Mouse (Mus musculus) intestine, embryonic 14.5 days (tissue): Measurements from ENCODE around the gene Nup107. TPM values are rescaled to one million over a fixed set of nuclear protein-coding genes. Genes with fewer than 3 reads are reported as not detected.
"Not testable (repeated sequence)": the region's sequence is repeated elsewhere in the genome, so short reads cannot be mapped to it uniquely, and the experiment has no call there.

Experiments used
- ATAC-seq: fragments of 200-750 bp; cut with Nextera tagmentation; replicated peaks from 2 replicates; pipeline ENCODE4 v1.8.0; 2017; ENCODE audit warnings: low read depth, moderate number of reproducible peaks, moderate TSS enrichment, moderate library complexity; ENCODE audit not compliant: low FRiP score, low TSS enrichment
- DNase-seq: peaks from one replicate; pipeline ENCODE4 v3.0.0-alpha.2; 2018; ENCODE audit warnings: low spot score
- H3K27ac ChIP-seq: fragments of 300-500 bp; sonication (generic); 2 replicates; pipeline ENCODE4 v1.5.1; 2014; ENCODE audit warnings: low read depth, mild to moderate bottlenecking, control low read depth
- H3K27me3 ChIP-seq: fragments of 300-500 bp; sonication (generic); replicated peaks from 2 replicates; pipeline ENCODE4 v1.6.1; 2014; ENCODE audit warnings: low read length, control low read depth; ENCODE audit not compliant: control insufficient read depth, insufficient read depth
- H3K36me3 ChIP-seq: fragments of 300-500 bp; sonication (generic); 2 replicates; pipeline ENCODE4 v1.6.1; 2014; ENCODE audit warnings: low read length, control low read depth; ENCODE audit not compliant: control insufficient read depth, insufficient read depth
- H3K4me1 ChIP-seq: fragments of 300-500 bp; sonication (generic); replicated peaks from 2 replicates; pipeline ENCODE4 v1.6.1; 2014; ENCODE audit warnings: low read length, control low read depth, mixed read lengths; ENCODE audit not compliant: control insufficient read depth, insufficient read depth
- H3K4me2 ChIP-seq: fragments of 300-500 bp; sonication (generic); 2 replicates; pipeline ENCODE4 v1.6.1; 2014; ENCODE audit warnings: low read length
- H3K4me3 ChIP-seq: fragments of 300-500 bp; sonication (generic); 2 replicates; pipeline ENCODE4 v1.5.1; 2014; ENCODE audit warnings: low read depth, low read length, control low read depth, mixed read lengths
- H3K9ac ChIP-seq: fragments of 300-500 bp; sonication (generic); 2 replicates; pipeline ENCODE4 v1.6.1; 2014; ENCODE audit warnings: mild to moderate bottlenecking, low read length
- H3K9me3 ChIP-seq: fragments of 300-500 bp; sonication (generic); 2 replicates; pipeline ENCODE4 v1.6.1; 2016; ENCODE audit warnings: low read length, control low read depth; ENCODE audit not compliant: control insufficient read depth
- WGBS: fragments of 180-500 bp; shearing (Covaris S2); extraction: QIAGEN DNeasy Blood & Tissue Kit; methylation state at CpG from one replicate; pipeline ENCODE4 v1.1.7; 2014; 5-methylcytosine and 5-hydroxymethylcytosine counted together
- polyA plus RNA-seq: library from polyadenylated mRNA; unstranded; fragments of >200 nt; fragmentation: Nextera tagmentation; extraction: Ambion mirVana; gene quantifications from 2 replicates; pipeline ENCODE4 v1.2.1, GENCODE M21; 2014

Nup107 gene
- polyA plus RNA-seq, 1 experiment from 2014 or later: 60.8 TPM

- H3K4me2 ChIP-seq: no peak overlapping the region
- H3K4me1 ChIP-seq: peaks cover 3% of the 10 kb centered on the region; the same call in 1 of the 2 replicates
- no peak overlapping the region for H3K9ac ChIP-seq
- no peaks in the 10 kb centered on the region for H3K9me3 ChIP-seq
- 82% methylated on average over 15 of the region's 15 CpGs for WGBS
- no peak overlapping the region for H3K4me3 ChIP-seq
- no peak for ATAC-seq
- H3K27ac ChIP-seq: no peak overlapping the region
- no peaks in the 10 kb centered on the region for H3K27me3 ChIP-seq
- no peak for DNase-seq
- H3K36me3 ChIP-seq: peaks cover 33% of the 10 kb centered on the region
These were observed 50.6 kb downstream of the Nup107 start for GRCm38 (mm10) chr10:117741698-117742475.

- H3K36me3 ChIP-seq: peaks cover 41% of the 10 kb centered on the region
- 86% methylated on average over 9 of the region's 9 CpGs for WGBS
- no peak overlapping the region for H3K4me2 ChIP-seq
- H3K27ac ChIP-seq: no peak overlapping the region
- no peak for DNase-seq
- H3K4me1 ChIP-seq: peaks cover 3% of the 10 kb centered on the region; the same call in 1 of the 2 replicates
- H3K9me3 ChIP-seq: no peaks in the 10 kb centered on the region
- H3K9ac ChIP-seq: no peak overlapping the region
- H3K4me3 ChIP-seq: no peak overlapping the region
- H3K27me3 ChIP-seq: no peaks in the 10 kb centered on the region
- no peak for ATAC-seq
These were observed 51.6 kb downstream of the Nup107 start for GRCm38 (mm10) chr10:117740921-117741320.

- H3K4me1 ChIP-seq: peaks cover 3% of the 10 kb centered on the region; the same call in 1 of the 2 replicates
- no peaks in the 10 kb centered on the region for H3K27me3 ChIP-seq
- no peak overlapping the region for H3K4me3 ChIP-seq
- H3K27ac ChIP-seq: no peak overlapping the region
- H3K4me2 ChIP-seq: no peak overlapping the region
- 94% methylated on average over 10 of the region's 10 CpGs for WGBS
- H3K36me3 ChIP-seq: peaks cover 41% of the 10 kb centered on the region
- no peak for DNase-seq
- H3K9ac ChIP-seq: no peak overlapping the region
- no peaks in the 10 kb centered on the region for H3K9me3 ChIP-seq
- no peak for ATAC-seq
These were observed 52.3 kb downstream of the Nup107 start for GRCm38 (mm10) chr10:117740171-117740570.

- H3K4me1 ChIP-seq: no peaks in the 10 kb centered on the region
- no peaks in the 10 kb centered on the region for H3K27me3 ChIP-seq
- no peak for DNase-seq
- H3K9me3 ChIP-seq: no peaks in the 10 kb centered on the region
- H3K9ac ChIP-seq: no peak overlapping the region
- no peak overlapping the region for H3K27ac ChIP-seq
- H3K4me3 ChIP-seq: no peak overlapping the region
- peaks cover 41% of the 10 kb centered on the region for H3K36me3 ChIP-seq
- ATAC-seq: no peak
- WGBS: 93% methylated on average over 6 of the region's 6 CpGs
- H3K4me2 ChIP-seq: no peak overlapping the region
These were observed 52.9 kb downstream of the Nup107 start for GRCm38 (mm10) chr10:117739648-117739948.

GRCm38 (mm10) chr10:117738928-117739647, 53.4 kb downstream of the Nup107 start:
- H3K27ac ChIP-seq: no peak overlapping the region
- WGBS: 93% methylated on average over 15 of the region's 15 CpGs
- no peaks in the 10 kb centered on the region for H3K4me1 ChIP-seq
- H3K4me3 ChIP-seq: no peak overlapping the region
- ATAC-seq (no peak), DNase-seq (no peak)
- H3K36me3 ChIP-seq: peaks cover 41% of the 10 kb centered on the region
- no peaks in the 10 kb centered on the region for H3K9me3 ChIP-seq
- no peak overlapping the region for H3K9ac ChIP-seq
- H3K27me3 ChIP-seq: no peaks in the 10 kb centered on the region
- H3K4me2 ChIP-seq: no peak overlapping the region

GRCm38 (mm10) chr10:117738140-117738921, 54.2 kb downstream of the Nup107 start:
- ATAC-seq: no peak
- H3K4me1 ChIP-seq: no peaks in the 10 kb centered on the region
- 89% methylated on average over 13 of the region's 13 CpGs for WGBS

GRCm38 (mm10) chr10:117737498-117737897, 55.0 kb downstream of the Nup107 start:
- not testable (repeated sequence) for ATAC-seq, H3K27ac ChIP-seq, H3K27me3 ChIP-seq

More at GRCm38 (mm10) chr10:117738140-117738921, 54.2 kb downstream of the Nup107 start:
- Histone ChIP-seq H3K4me2 (no peak overlapping the region), H3K9ac (no peak overlapping the region), H3K27me3 (no peaks in the 10 kb centered on the region), H3K9me3 (no peaks in the 10 kb centered on the region), H3K27ac (no peak overlapping the region), H3K36me3 (peaks cover 41% of the 10 kb centered on the region), H3K4me3 (no peak overlapping the region)
- DNase-seq: no peak

GRCm38 (mm10) chr10:117737075-117737474, 55.4 kb downstream of the Nup107 start:
- no peaks in the 10 kb centered on the region for H3K4me1 ChIP-seq
- no peaks in the 10 kb centered on the region for H3K27me3 ChIP-seq
- peaks cover 41% of the 10 kb centered on the region for H3K36me3 ChIP-seq
- no peak overlapping the region for H3K27ac ChIP-seq
- H3K9ac ChIP-seq: no peak overlapping the region
- H3K9me3 ChIP-seq: no peaks in the 10 kb centered on the region
- ATAC-seq: no peak
- 74% methylated on average over 4 of the region's 4 CpGs for whole genome bisulfite sequencing
- no peak for DNase-seq
- H3K4me3 ChIP-seq: no peak overlapping the region
- H3K4me2 ChIP-seq: no peak overlapping the region

More at GRCm38 (mm10) chr10:117737498-117737897, 55.0 kb downstream of the Nup107 start:
- not testable (repeated sequence) for H3K9me3 ChIP-seq, H3K4me1 ChIP-seq, H3K4me2 ChIP-seq, H3K4me3 ChIP-seq, DNase-seq, H3K9ac ChIP-seq
- WGBS: 85% methylated on average over 8 of the region's 8 CpGs
- H3K36me3 ChIP-seq: peaks cover 41% of the 10 kb centered on the region
